8 mouse cellular contexts compared by ENCODE assay signal in the genomic region with DNA sequence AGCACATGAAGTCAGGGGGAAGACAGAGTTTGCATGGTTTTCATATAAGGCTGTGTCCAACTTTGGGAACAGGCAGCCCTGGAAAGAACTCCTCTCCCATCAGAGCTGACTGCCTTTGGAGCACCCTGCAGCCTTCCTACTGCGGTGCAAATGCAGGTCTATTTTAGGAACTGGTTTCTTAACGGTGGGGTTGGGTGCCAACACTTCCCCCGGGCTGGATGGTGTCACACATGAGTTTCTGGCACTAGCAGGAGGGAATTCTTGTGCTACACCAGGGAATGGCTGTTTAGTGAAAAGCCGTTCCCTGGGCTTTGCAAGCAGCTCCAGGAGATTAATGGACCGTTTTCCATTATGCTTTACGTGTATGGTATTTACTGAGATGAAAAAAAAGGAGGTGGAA. TPM values are rescaled to one million over a fixed set of nuclear protein-coding genes. Genes with fewer than 3 reads are reported as not detected.
DNase-seq lines count a peak whose midpoint lies in the region; ATAC-seq lines count a peak whose summit lies in the region.

No protein-coding gene starts in this region.

- H3K27ac ChIP-seq in embryonic facial prominence, embryonic 15.5 days (replicated peaks): peak overlapping the region; percentile 76
- peak overlapping the region; percentile 92 for H3K27ac ChIP-seq in heart, embryonic 13.5 days (replicated peaks)
- H3K27ac ChIP-seq in neural tube, embryonic 15.5 days (replicated peaks): peak overlapping the region; percentile 74

- no peak overlapping the region for H3K4me3 ChIP-seq in embryonic facial prominence, embryonic 15.5 days (replicated peaks)
- no peak overlapping the region for H3K4me3 ChIP-seq in heart, embryonic 13.5 days
- no peak overlapping the region for H3K4me3 ChIP-seq in neural tube, embryonic 15.5 days (replicated peaks)

- no peaks in the 10 kb centered on the region for H3K9me3 ChIP-seq in embryonic facial prominence, embryonic 15.5 days (replicated peaks)
- H3K9me3 ChIP-seq in heart, embryonic 13.5 days: no peaks in the 10 kb centered on the region
- no peaks in the 10 kb centered on the region for H3K9me3 ChIP-seq in neural tube, embryonic 15.5 days (replicated peaks)

- 25% methylated on average over 6 of the region's 6 CpGs for WGBS in embryonic facial prominence, embryonic 15.5 days
- 22% methylated on average over 6 of the region's 6 CpGs for WGBS in heart, embryonic 13.5 days
- 15% methylated on average over 6 of the region's 6 CpGs for WGBS in neural tube, embryonic 15.5 days

- no peak overlapping the region for H3K9ac ChIP-seq in embryonic facial prominence, embryonic 15.5 days
- H3K9ac ChIP-seq in heart, embryonic 13.5 days: peak overlapping the region; percentile 12; the same call in 1 of the 2 replicates
- H3K9ac ChIP-seq in neural tube, embryonic 15.5 days (replicated peaks): no peak overlapping the region

- H3K27me3 ChIP-seq in embryonic facial prominence, embryonic 15.5 days: no peaks in the 10 kb centered on the region
- H3K27me3 ChIP-seq in heart, embryonic 13.5 days (replicated peaks): no peaks in the 10 kb centered on the region
- H3K27me3 ChIP-seq in neural tube, embryonic 15.5 days (replicated peaks): no peaks in the 10 kb centered on the region

- ATAC-seq in embryonic facial prominence, embryonic 15.5 days (ENCODE audit: insufficient number of reproducible peaks, low FRiP score, low TSS enrichment, low read depth): no peak
- ATAC-seq in heart, embryonic 13.5 days (ENCODE audit: extremely low read depth, insufficient number of reproducible peaks, low FRiP score, low TSS enrichment): peak; percentile 55; the same call in 1 of the 2 replicates
- ATAC-seq in neural tube, embryonic 15.5 days (ENCODE audit: low FRiP score): peak; percentile 28; the same call in 1 of the 2 replicates

- intact Hi-C loops in left cerebral cortex, postnatal 4 days (cut with DNase I): no loop called here

- no peaks in the 10 kb centered on the region for H3K36me3 ChIP-seq in embryonic facial prominence, embryonic 15.5 days
- peaks cover 11% of the 10 kb centered on the region for H3K36me3 ChIP-seq in heart, embryonic 13.5 days
- peaks cover 2% of the 10 kb centered on the region; the same call in 1 of the 2 replicates for H3K36me3 ChIP-seq in neural tube, embryonic 15.5 days

- peak; percentile 67 for DNase-seq in left cerebral cortex, adult 11 months (ENCODE audit: low spot score)
- no peak for DNase-seq in left cerebral cortex, postnatal 4 days
- DNase-seq in layer of hippocampus, adult 11-12 months (ENCODE audit: low spot score): peak; percentile 79
- DNase-seq in ovary, adult 18-20 months (ENCODE audit: low spot score): no peak
- no peak for DNase-seq in spleen, adult 12 weeks (ENCODE audit: low spot score)

- peaks cover 26% of the 10 kb centered on the region for H3K4me1 ChIP-seq in embryonic facial prominence, embryonic 15.5 days
- peaks cover 60% of the 10 kb centered on the region for H3K4me1 ChIP-seq in heart, embryonic 13.5 days
- peaks cover 24% of the 10 kb centered on the region for H3K4me1 ChIP-seq in neural tube, embryonic 15.5 days

- H3K4me2 ChIP-seq in embryonic facial prominence, embryonic 15.5 days (replicated peaks): no peak overlapping the region
- peak overlapping the region; percentile 46 for H3K4me2 ChIP-seq in heart, embryonic 13.5 days
- H3K4me2 ChIP-seq in neural tube, embryonic 15.5 days: no peak overlapping the region

RNA-seq across cellular contexts. Expression of gene Fzd5, which starts 54.3 kb away (rescaled TPM):
- total RNA-seq in left cerebral cortex, postnatal 4 days (2021): 1 to 10 TPM; 1.0 to 1.1 TPM
- polyA plus RNA-seq in embryonic facial prominence, embryonic 15.5 days (2015; fragmentation: Nextera tagmentation; extraction: Ambion mirVana): 2.1 and 2.3 TPM in 2 replicates
- polyA plus RNA-seq in heart, embryonic 13.5 days (2015; fragmentation: Nextera tagmentation; extraction: Ambion mirVana): 1.1 TPM in 2 replicates
- 0.26 and 0.74 TPM in 2 replicates for polyA plus RNA-seq in neural tube, embryonic 15.5 days (2015; fragmentation: Nextera tagmentation; extraction: Ambion mirVana)

Comparison
In these comparisons a context has a peak if more than half of its experiments do, and no peak if none do; other contexts are left out.
1. DNase-seq: peak in left cerebral cortex, adult 11 months (single experiment) and layer of hippocampus, adult 11-12 months (single experiment); none in left cerebral cortex, postnatal 4 days (single experiment), ovary, adult 18-20 months (single experiment) and spleen, adult 12 weeks (single experiment).
2. Peak in every context shown above with its lines, with median percentiles within 50 percentile points of each other: H3K27ac ChIP-seq.